Mouse (Mus musculus): Measurements from ENCODE around the gene Magi2. TPM values are rescaled to one million over a fixed set of nuclear protein-coding genes. Genes with fewer than 3 reads are reported as not detected.
"Not testable (repeated sequence)": the region's sequence is repeated elsewhere in the genome, so short reads cannot be mapped to it uniquely, and the experiment has no call there.

Magi2 gene
- polyA plus RNA-seq, 1 experiment from 2014 or later, result 6.1 TPM

- DNase-seq (ENCODE audit: low spot score) (peak; percentile 90), ATAC-seq (ENCODE audit: insufficient read depth, low FRiP score, low TSS enrichment) (peak; percentile 94)
- WGBS, result under 1% methylated on average over 48 of the region's 57 CpGs
- Histone ChIP-seq H3K9ac (ENCODE audit: low read length) (peak overlapping the region; percentile 94), H3K4me1 (ENCODE audit: control insufficient read depth, insufficient read depth, low read length) (0 out of 2 replicates have a peak, but pooled peaks cover 2% of the 10 kb centered on the region), H3K4me2 (ENCODE audit: low read depth) (peak overlapping the region; percentile 77), H3K27me3 (ENCODE audit: control insufficient read depth, insufficient read depth, low read length) (no peaks in the 10 kb centered on the region), H3K27ac (ENCODE audit: low read depth, low read length) (peak overlapping the region; percentile 98), H3K4me3 (ENCODE audit: low read depth, low read length) (peak overlapping the region; percentile 72), H3K36me3 (ENCODE audit: control insufficient read depth, insufficient read depth, low read length) (no peaks in the 10 kb centered on the region), H3K9me3 (ENCODE audit: control insufficient read depth, low read length) (no peaks in the 10 kb centered on the region)
Measured at GRCm38 (mm10) chr5:20701483-20702421, 1474.9 kb downstream of the Magi2 start.

GRCm38 (mm10) chr5:20702480-20703303, 1475.9 kb downstream of the Magi2 start:
- Histone ChIP-seq H3K9me3 (ENCODE audit: control insufficient read depth, low read length) (no peaks in the 10 kb centered on the region), H3K36me3 (ENCODE audit: control insufficient read depth, insufficient read depth, low read length) (no peaks in the 10 kb centered on the region), H3K27ac (ENCODE audit: low read depth, low read length) (peak overlapping the region; percentile 98), H3K4me1 (ENCODE audit: control insufficient read depth, insufficient read depth, low read length) (0 out of 2 replicates have a peak, but pooled peaks cover 2% of the 10 kb centered on the region), H3K27me3 (ENCODE audit: control insufficient read depth, insufficient read depth, low read length) (no peaks in the 10 kb centered on the region), H3K9ac (ENCODE audit: low read length) (peak overlapping the region; percentile 94), H3K4me3 (ENCODE audit: low read depth, low read length) (peak overlapping the region; percentile 72), H3K4me2 (ENCODE audit: low read depth) (peak overlapping the region; percentile 77)
- WGBS, result 2% methylated on average over 35 of the region's 57 CpGs
- DNase-seq (ENCODE audit: low spot score) (peak; percentile 61), ATAC-seq (ENCODE audit: insufficient read depth, low FRiP score, low TSS enrichment) (peak; percentile 53; the same call in 1 of the 2 replicates)

- Histone ChIP-seq H3K4me3 (ENCODE audit: low read depth, low read length) (no peak overlapping the region), H3K9me3 (ENCODE audit: control insufficient read depth, low read length) (no peaks in the 10 kb centered on the region), H3K27me3 (ENCODE audit: control insufficient read depth, insufficient read depth, low read length) (no peaks in the 10 kb centered on the region), H3K9ac (ENCODE audit: low read length) (no peak overlapping the region), H3K4me1 (ENCODE audit: control insufficient read depth, insufficient read depth, low read length) (0 out of 2 replicates have a peak, but pooled peaks cover 2% of the 10 kb centered on the region), H3K4me2 (ENCODE audit: low read depth) (peak overlapping the region; percentile 77), H3K36me3 (ENCODE audit: control insufficient read depth, insufficient read depth, low read length) (no peaks in the 10 kb centered on the region), H3K27ac (ENCODE audit: low read depth, low read length) (no peak overlapping the region)
- WGBS, result 77% methylated on average over 5 of the region's 5 CpGs
- DNase-seq (ENCODE audit: low spot score) (no peak), ATAC-seq (ENCODE audit: insufficient read depth, low FRiP score, low TSS enrichment) (no peak)
Measured at GRCm38 (mm10) chr5:20703304-20703700, 1476.5 kb downstream of the Magi2 start.

GRCm38 (mm10) chr5:20703971-20704575, 1477.2 kb downstream of the Magi2 start:
- Histone ChIP-seq H3K27me3 (ENCODE audit: control insufficient read depth, insufficient read depth, low read length) (no peaks in the 10 kb centered on the region), H3K9ac (ENCODE audit: low read length) (no peak overlapping the region), H3K9me3 (ENCODE audit: control insufficient read depth, low read length) (no peaks in the 10 kb centered on the region), H3K27ac (ENCODE audit: low read depth, low read length) (no peak overlapping the region), H3K4me2 (ENCODE audit: low read depth) (no peak overlapping the region), H3K4me3 (ENCODE audit: low read depth, low read length) (no peak overlapping the region), H3K4me1 (ENCODE audit: control insufficient read depth, insufficient read depth, low read length) (0 out of 2 replicates have a peak, but pooled peaks cover 2% of the 10 kb centered on the region), H3K36me3 (ENCODE audit: control insufficient read depth, insufficient read depth, low read length) (no peaks in the 10 kb centered on the region)
- WGBS, result 82% methylated on average over 13 of the region's 13 CpGs
- DNase-seq (ENCODE audit: low spot score), result no peak
- no peak for ATAC-seq (ENCODE audit: insufficient read depth, low FRiP score, low TSS enrichment)

GRCm38 (mm10) chr5:20704886-20705285, 1478.0 kb downstream of the Magi2 start:
- Histone ChIP-seq H3K27ac (ENCODE audit: low read depth, low read length) (no peak overlapping the region), H3K4me3 (ENCODE audit: low read depth, low read length) (no peak overlapping the region), H3K4me2 (ENCODE audit: low read depth) (no peak overlapping the region), H3K27me3 (ENCODE audit: control insufficient read depth, insufficient read depth, low read length) (no peaks in the 10 kb centered on the region), H3K4me1 (ENCODE audit: control insufficient read depth, insufficient read depth, low read length) (0 out of 2 replicates have a peak, but pooled peaks cover 2% of the 10 kb centered on the region), H3K36me3 (ENCODE audit: control insufficient read depth, insufficient read depth, low read length) (no peaks in the 10 kb centered on the region), H3K9me3 (ENCODE audit: control insufficient read depth, low read length) (no peaks in the 10 kb centered on the region), H3K9ac (ENCODE audit: low read length) (no peak overlapping the region)
- 67% methylated on average over 4 of the region's 4 CpGs for WGBS
- ATAC-seq (ENCODE audit: insufficient read depth, low FRiP score, low TSS enrichment) (no peak), DNase-seq (ENCODE audit: low spot score) (no peak)

- H3K9me3 ChIP-seq (ENCODE audit: control insufficient read depth, low read length); H3K36me3 ChIP-seq (ENCODE audit: control insufficient read depth, insufficient read depth, low read length); H3K4me1 ChIP-seq (ENCODE audit: control insufficient read depth, insufficient read depth, low read length); H3K4me3 ChIP-seq (ENCODE audit: low read depth, low read length); ATAC-seq (ENCODE audit: insufficient read depth, low FRiP score, low TSS enrichment); H3K27ac ChIP-seq (ENCODE audit: low read depth, low read length); H3K27me3 ChIP-seq (ENCODE audit: control insufficient read depth, insufficient read depth, low read length); H3K4me2 ChIP-seq (ENCODE audit: low read depth); H3K9ac ChIP-seq (ENCODE audit: low read length); DNase-seq (ENCODE audit: low spot score): not testable (repeated sequence)
- 87% methylated on average over 8 of the region's 18 CpGs for WGBS
Measured at GRCm38 (mm10) chr5:20706322-20707282, 1479.8 kb downstream of the Magi2 start.

- not testable (repeated sequence) for DNase-seq (ENCODE audit: low spot score); H3K4me2 ChIP-seq (ENCODE audit: low read depth); H3K9ac ChIP-seq (ENCODE audit: low read length); H3K9me3 ChIP-seq (ENCODE audit: control insufficient read depth, low read length); H3K27me3 ChIP-seq (ENCODE audit: control insufficient read depth, insufficient read depth, low read length); H3K4me1 ChIP-seq (ENCODE audit: control insufficient read depth, insufficient read depth, low read length); H3K4me3 ChIP-seq (ENCODE audit: low read depth, low read length); H3K36me3 ChIP-seq (ENCODE audit: control insufficient read depth, insufficient read depth, low read length); H3K27ac ChIP-seq (ENCODE audit: low read depth, low read length); ATAC-seq (ENCODE audit: insufficient read depth, low FRiP score, low TSS enrichment)
- WGBS, result 94% methylated on average over 6 of the region's 6 CpGs
Measured at GRCm38 (mm10) chr5:20710845-20711244, 1484.0 kb downstream of the Magi2 start.
